ENCODE assay signal across 17 mouse cellular contexts in genomic region chr17:16041542-16042251, GRCm38 (mm10).
"Had no signal": no experiment of that assay in that cellular context is flagged by ENCODE, and none has a peak within 500 bp of the region (broad histone marks: within the 10 kb centered on the region; RNA-seq: fewer than 3 reads in every experiment).

No protein-coding gene starts in this region.

- H3K36me3 ChIP-seq: limb, embryonic 12.5 days; liver, embryonic 13.5 days; midbrain, embryonic 13.5 days; neural tube, embryonic 13.5 days had no signal

- H3K4me1 ChIP-seq: limb, embryonic 12.5 days; liver, embryonic 13.5 days; megakaryocyte, embryonic 14.5 days; midbrain, embryonic 13.5 days; neural tube, embryonic 13.5 days had no signal

- H3K27me3 ChIP-seq: limb, embryonic 12.5 days; liver, embryonic 13.5 days; megakaryocyte, embryonic 14.5 days; midbrain, embryonic 13.5 days; neural tube, embryonic 13.5 days had no signal

- H3K4me2 ChIP-seq: limb, embryonic 12.5 days; liver, embryonic 13.5 days; midbrain, embryonic 13.5 days; neural tube, embryonic 13.5 days had no signal

- ATAC-seq: hindbrain, postnatal 0 days; liver, postnatal 0 days; midbrain, embryonic 13.5 days had no signal

- DNase-seq: kidney, adult 11 months; kidney, adult 9 months; kidney, postnatal 36 days; layer of hippocampus, adult 9-11 months; liver; liver, embryonic 13.5 days; liver, postnatal 0 days; lung, postnatal 10 days; right cerebral cortex, postnatal 14 days; thymus, postnatal 36 days had no signal

- H3K4me3 ChIP-seq: limb, embryonic 12.5 days; liver, embryonic 13.5 days; megakaryocyte, embryonic 14.5 days; midbrain, embryonic 13.5 days; neural tube, embryonic 13.5 days had no signal

- H3K9ac ChIP-seq: limb, embryonic 12.5 days; liver, embryonic 13.5 days; liver, postnatal 0 days; midbrain, embryonic 13.5 days; neural tube, embryonic 13.5 days had no signal

- H3K9me3 ChIP-seq: limb, embryonic 12.5 days; liver, embryonic 13.5 days; midbrain, embryonic 13.5 days; neural tube, embryonic 13.5 days had no signal

- H3K27ac ChIP-seq: hindbrain, postnatal 0 days; kidney, postnatal 0 days; limb, embryonic 12.5 days; liver, embryonic 13.5 days; macrophage; midbrain, embryonic 13.5 days; neural tube, embryonic 13.5 days had no signal
